Mouse (Mus musculus) C2C12 (cell line): ENCODE results near the gene Phactr1.

Experiments used
- CTCF ChIP-seq: IDR thresholded peaks from one replicate; pipeline ENCODE4 v1.5.1; 2011; ENCODE audit not compliant: control insufficient read depth, insufficient read depth, insufficient read length
- FOSL1 ChIP-seq: IDR thresholded peaks from one replicate; pipeline ENCODE4 v1.8.0; 2011; ENCODE audit warnings: mild to moderate bottlenecking, low read length; ENCODE audit not compliant: poor library complexity, insufficient read depth, severe bottlenecking
- MAX ChIP-seq: IDR thresholded peaks from one replicate; pipeline ENCODE4 v1.6.1; 2011; ENCODE audit warnings: mild to moderate bottlenecking, control low read depth
- USF1 ChIP-seq: IDR thresholded peaks from one replicate; pipeline ENCODE4 v1.6.1; 2011; ENCODE audit warnings: low read depth, mild to moderate bottlenecking, control low read depth, moderate library complexity

DNA sequence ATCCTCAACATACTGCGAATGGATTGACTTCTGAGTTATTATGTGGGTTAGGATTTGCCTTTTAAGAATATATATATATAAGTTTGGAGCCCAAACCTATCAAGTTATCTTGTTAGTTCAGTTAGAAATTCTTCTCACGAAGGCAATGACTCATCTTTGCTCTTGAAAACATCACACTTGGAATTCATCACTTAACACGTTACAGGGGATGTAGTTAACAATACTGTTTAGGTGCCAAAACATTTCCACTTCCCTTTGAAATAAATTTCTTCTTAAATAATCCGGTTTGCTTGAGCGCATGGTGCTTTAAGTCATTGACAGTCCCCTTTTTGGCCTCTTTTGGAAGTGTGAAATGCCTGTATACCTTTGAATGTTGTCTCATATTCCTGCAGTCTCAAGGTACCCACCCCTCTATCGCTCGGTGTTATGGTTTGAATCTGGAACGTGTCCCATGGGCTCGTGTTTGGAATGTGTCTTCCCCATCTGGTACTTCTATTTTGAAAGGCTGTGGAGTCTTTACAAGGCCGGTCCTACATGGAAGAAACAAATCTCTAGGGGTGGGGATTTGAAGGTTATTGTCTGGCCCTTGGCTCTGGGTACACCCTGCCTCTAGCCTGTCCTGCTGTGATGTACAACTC lies 80.6 kb downstream of the Phactr1 start:
- TF ChIP-seq CTCF (no peak), MAX (no peak), USF1 (no peak), FOSL1 (no peak)
